Mouse (Mus musculus) heart, postnatal 14 days (tissue): ENCODE measurements around the gene Ankrd37. TPM values are rescaled to one million over a fixed set of nuclear protein-coding genes. Genes with fewer than 3 reads are reported as not detected.

Source experiments
- DNase-seq, 2 experiments: peaks; one replicate each; pipeline ENCODE4 v3.0.0; 2021 to 2022
- intact Hi-C: fragments of 180-260 bp; cut with DNase I; formaldehyde crosslinking; loops from one replicate; pipeline ENCODE4 v1.15.1; 2025
- total RNA-seq, 2 experiments: library from RNA; stranded (reverse); gene quantifications; 2 replicates each; pipeline ENCODE4 v1.2.3; 2021

The Ankrd37 gene
- total RNA-seq, 2 experiments from 2014 or later, result 10.0 to 10.7 TPM

- intact Hi-C loops, result no loop called here
- no peak for DNase-seq
Measured at GRCm38 (mm10) chr8:45975837-45976468, 29.6 kb downstream of the Ankrd37 start.

DNA sequence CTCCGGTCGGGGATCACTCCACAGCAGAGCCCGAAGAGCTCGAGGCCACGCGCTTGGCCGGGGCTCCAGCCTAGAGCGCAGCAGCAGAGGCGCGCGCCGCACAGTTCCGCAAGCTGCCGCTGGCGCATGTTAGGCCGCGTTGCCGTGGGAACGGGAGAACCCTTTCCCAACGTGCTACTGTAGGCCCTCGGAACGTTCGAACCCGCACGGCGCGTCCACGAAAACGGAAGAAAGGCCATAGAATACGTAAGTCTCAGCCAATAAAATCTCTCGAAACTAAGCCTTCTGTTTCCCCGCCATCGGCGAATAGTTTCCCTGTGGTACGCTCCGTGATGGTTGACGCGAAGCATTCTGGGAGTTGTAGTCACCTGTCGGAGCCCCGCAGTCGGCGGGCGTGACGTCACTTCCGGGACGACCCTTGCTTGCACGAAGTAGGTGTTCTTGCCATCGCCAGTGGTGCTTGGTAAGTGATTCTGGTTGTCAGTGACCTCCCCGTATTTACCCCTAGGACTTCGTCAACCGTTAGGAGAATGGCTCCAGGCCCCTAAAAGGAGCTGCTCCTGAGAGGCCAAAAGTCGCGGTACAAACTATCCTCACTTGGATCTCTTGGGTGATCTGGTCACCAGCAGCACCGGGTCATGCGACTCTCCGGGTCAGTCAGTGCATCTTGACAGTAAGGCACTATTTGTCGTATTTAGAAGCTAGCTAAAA, 30.2 kb downstream of the Ankrd37 start, which contains the start of the genes 1700029J07Rik and Ufsp2:
Gene 1700029J07Rik (minus strand): TSS at position 127 of the 711 bp plus-strand sequence.
Gene Ufsp2 (plus strand): TSS at position 403 of the 711 bp plus-strand sequence.
- intact Hi-C loops, result no loop called here
- DNase-seq, result peak; percentile 95 to 97

DNA sequence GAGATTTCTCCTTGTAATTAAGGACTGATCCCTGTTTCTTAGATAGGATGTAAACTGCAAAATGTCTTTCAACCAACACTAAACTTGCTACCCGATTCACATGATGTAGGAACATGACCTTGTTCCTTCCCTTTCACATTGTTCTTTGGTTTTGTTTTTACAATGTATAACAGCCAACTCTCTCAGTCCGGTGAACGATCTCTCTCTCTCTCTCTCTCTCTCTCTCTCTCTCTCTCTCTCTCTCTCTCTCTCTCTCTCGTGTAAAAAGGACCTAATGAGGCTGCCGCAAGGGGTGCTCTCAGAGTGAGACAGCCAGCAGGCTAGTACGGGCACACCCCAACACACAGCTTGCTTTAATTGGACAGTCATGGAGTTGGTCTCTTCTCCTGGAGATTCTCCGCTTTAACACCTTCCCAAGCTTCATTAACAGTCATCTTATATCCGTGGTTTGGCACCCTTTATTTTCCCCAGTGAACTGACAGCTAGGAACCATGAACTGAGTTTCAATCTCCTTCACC, 31.5 kb downstream of the Ankrd37 start:
- DNase-seq, result no peak
- intact Hi-C loops, result no loop called here

DNA sequence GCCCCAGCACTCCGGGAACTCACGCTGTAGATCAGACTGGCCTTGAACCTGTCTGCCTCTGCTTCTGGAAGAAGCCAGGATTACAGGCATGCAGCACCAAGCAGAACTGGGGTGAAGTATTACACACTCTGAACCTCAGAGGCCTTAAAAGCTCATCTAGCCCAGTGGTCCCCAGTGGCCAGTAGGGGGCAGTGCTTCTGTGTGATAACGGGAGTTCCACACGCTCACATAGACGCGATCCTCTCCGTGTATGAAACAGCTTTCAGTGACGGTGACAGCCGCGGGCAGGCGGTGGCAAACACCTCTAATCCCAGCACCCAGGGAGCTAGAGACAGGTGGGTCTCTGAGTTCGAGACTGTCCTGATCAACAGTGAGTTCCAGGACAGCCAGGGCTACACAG, 34.6 kb downstream of the Ankrd37 start:
- DNase-seq, result no peak
- intact Hi-C loops, result no loop called here

GRCm38 (mm10) chr8:45950622-45951021, 54.9 kb downstream of the Ankrd37 start:
- intact Hi-C loops, result no loop called here
- DNase-seq, result no peak

Other genes starting within 250 kb of the Ankrd37 start
- 10 to 100 TPM; 29.7 to 40.0 TPM for gene Pdlim3, start 120.2 kb downstream of the Ankrd37 start, total RNA-seq
- not detected for gene Ccdc110, start 71.1 kb downstream of the Ankrd37 start, total RNA-seq
- 1 to 10 TPM in 1 of 2 experiments, under 1 TPM in 1; 0.83 to 1.0 TPM for gene 1700029J07Rik, start 30.5 kb downstream of the Ankrd37 start, total RNA-seq
- 10 to 100 TPM; 32.7 to 33.5 TPM for gene Ufsp2, start 30.2 kb downstream of the Ankrd37 start, total RNA-seq
- gene Lrp2bp, start 6.4 kb downstream of the Ankrd37 start, total RNA-seq, result 1 to 10 TPM; 1.3 to 2.3 TPM
- gene Cfap97, start 146.1 kb upstream of the Ankrd37 start, total RNA-seq, result 10 to 100 TPM; 11.4 to 13.0 TPM
- 10 to 100 TPM; 12.0 to 12.4 TPM for gene Snx25, start 146.5 kb upstream of the Ankrd37 start, total RNA-seq
- gene Slc25a4, start 205.6 kb upstream of the Ankrd37 start, total RNA-seq, result 1,000 to 10,000 TPM; 4,839 to 4,843 TPM